Mouse (Mus musculus): ENCODE measurements around the gene Prkaa2.

The Prkaa2 gene

GRCm38 (mm10) chr4:105108641-105109198 lies 970 bp downstream of the Prkaa2 start:
- no peak for DNase-seq (ENCODE audit: low spot score)

DNA sequence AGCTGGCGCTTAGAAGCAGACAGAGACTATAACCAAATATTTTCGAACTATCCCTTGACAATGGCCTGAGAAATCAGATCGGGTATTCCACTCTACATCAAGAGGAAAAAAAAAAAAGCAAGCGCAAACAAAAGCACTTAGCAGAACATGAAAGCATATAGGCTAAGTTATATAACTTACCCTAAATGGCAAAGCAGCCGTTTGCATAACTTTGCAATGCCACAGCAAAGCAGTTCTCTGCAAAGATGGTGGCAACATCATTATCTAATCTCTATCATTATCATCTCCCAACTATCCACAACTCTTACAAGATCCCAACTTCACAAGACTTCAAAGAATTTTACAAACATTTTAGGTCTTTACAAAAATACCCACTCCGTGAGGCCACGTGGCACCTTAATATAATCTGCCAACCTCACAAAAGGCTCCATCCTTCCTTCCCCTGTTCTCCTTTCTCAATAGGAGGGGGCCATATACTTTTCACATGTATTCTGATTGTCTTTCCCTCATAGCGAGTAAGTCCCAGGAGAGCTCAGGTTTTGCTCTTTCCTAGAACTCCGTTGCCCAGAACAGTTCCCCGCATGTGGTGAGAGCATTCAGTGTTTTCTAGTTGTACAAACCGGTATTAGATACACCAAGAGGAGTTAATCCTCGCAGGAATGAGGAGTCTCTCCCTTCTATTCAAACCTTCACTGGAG lies 1.6 kb downstream of the Prkaa2 start:
- no peak for DNase-seq (ENCODE audit: low spot score)

GRCm38 (mm10) chr4:105104099-105104872 lies 5.4 kb downstream of the Prkaa2 start:
- DNase-seq (ENCODE audit: low spot score), result no peak

- no peak for DNase-seq (ENCODE audit: low spot score)
These were observed 8.4 kb downstream of the Prkaa2 start for GRCm38 (mm10) chr4:105101337-105101688.

- DNase-seq (ENCODE audit: low spot score), result no peak
These were observed 9.0 kb downstream of the Prkaa2 start for GRCm38 (mm10) chr4:105100508-105101336.

- DNase-seq (ENCODE audit: low spot score), result no peak
These were observed 11.0 kb downstream of the Prkaa2 start for GRCm38 (mm10) chr4:105098660-105099059.

DNA sequence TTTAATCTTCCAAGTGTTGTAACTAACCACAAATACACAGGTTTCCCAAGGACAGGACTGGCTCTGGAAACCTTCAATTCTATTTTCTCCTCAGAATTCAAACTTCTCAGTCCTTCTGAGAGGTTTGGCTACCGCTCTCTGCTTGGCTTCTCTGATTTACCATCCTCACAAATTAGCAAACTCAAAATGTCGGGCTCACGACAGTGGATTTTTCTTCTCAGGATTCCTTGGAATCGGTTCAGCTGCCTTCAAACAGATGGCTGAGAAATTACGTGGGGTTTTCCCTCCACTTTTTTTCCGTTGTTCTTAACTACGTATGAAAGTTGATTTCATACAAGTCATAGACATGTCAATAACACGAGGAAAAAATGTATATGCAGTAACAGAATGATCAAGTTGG lies 11.5 kb downstream of the Prkaa2 start:
- DNase-seq (ENCODE audit: low spot score), result no peak

- DNase-seq (ENCODE audit: low spot score), result no peak
These were observed 14.4 kb downstream of the Prkaa2 start for GRCm38 (mm10) chr4:105095316-105095715.

GRCm38 (mm10) chr4:105093951-105094350 lies 15.7 kb downstream of the Prkaa2 start:
- no peak for DNase-seq (ENCODE audit: low spot score)

DNA sequence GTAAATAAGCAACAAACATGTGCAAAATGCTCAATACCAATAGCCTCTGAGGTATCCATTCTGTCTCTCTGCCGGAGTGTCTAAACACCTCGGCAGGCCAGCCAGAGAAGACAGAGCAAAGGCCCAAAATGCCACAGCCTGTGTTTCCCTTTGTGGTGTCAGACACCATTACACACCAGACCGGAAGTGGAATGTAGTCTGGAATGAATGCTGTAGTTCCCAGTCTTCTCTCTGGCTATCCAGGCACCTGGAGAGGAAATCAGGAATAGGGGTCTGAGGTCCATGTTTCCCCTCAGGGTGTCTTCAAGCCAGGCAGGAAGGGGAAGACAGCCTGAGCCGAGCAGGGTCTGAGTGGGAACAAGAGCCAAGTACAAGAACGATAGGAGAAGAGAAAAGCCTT lies 19.3 kb downstream of the Prkaa2 start:
- DNase-seq (ENCODE audit: low spot score), result no peak

- no peak for DNase-seq (ENCODE audit: low spot score)
These were observed 20.3 kb downstream of the Prkaa2 start for GRCm38 (mm10) chr4:105089386-105089785.

DNA sequence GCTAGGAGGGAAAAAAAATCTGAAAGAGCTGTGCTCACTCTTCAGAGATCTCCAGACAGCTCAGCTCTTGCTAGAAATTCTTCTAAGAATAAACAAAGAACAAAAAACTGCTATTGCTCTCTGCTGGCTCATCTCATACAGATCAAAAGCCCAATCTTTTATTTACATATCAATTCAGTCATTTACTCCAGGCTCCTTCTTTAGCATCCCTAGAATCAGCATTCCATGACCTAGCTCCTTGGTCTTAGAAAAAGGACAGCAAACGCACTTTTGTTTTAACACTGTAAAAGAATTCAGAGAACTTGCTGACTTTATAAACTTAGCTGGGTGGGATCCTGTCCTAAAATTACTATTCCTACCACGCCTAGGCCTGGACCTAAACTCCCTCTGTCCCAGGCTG lies 21.0 kb downstream of the Prkaa2 start:
- DNase-seq (ENCODE audit: low spot score), result no peak

DNA sequence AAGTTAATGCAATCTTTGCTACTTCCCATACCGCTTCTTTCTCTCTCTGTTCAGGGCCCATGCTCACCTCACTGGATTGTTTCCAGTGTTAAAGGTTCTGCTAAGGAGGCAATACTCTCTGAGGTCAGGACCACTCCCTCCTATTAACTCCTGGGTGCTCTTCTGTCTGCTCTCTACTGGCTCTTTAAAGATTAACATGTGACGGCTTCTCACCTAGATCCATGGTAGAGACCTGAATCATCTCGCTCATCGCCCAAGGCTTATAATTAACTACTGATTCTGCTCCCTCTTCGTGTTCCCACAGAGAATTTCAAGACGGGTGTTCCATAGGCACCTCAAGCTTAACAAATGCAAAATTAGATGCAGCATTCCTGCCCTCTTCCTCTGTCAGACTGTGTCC lies 33.5 kb downstream of the Prkaa2 start:
- DNase-seq (ENCODE audit: low spot score), result no peak

GRCm38 (mm10) chr4:105071761-105072427 lies 37.8 kb downstream of the Prkaa2 start:
- no peak for DNase-seq (ENCODE audit: low spot score)

DNA sequence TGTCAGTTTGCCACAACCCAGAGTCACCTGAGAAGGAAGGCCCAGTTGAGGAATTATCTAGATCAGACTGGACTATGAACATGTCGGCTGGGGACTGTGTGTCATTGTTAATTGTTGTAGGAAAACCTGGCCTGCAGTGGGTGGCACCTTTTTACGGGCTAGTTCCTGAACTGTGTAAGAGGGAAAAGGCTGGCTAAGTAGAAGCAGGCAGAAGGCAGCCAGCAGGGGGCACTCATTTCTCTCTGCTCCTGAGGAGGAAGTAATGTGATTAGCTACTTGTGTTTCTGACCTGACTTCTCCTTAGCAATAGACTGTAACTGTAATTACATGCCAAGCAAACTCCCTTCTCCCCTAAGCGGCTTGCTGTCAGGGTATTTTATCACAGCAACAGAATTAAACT lies 38.7 kb downstream of the Prkaa2 start:
- peak; percentile 45 for DNase-seq (ENCODE audit: low spot score)

GRCm38 (mm10) chr4:105051291-105051690 lies 58.4 kb downstream of the Prkaa2 start:
- no peak for DNase-seq (ENCODE audit: low spot score)

DNA sequence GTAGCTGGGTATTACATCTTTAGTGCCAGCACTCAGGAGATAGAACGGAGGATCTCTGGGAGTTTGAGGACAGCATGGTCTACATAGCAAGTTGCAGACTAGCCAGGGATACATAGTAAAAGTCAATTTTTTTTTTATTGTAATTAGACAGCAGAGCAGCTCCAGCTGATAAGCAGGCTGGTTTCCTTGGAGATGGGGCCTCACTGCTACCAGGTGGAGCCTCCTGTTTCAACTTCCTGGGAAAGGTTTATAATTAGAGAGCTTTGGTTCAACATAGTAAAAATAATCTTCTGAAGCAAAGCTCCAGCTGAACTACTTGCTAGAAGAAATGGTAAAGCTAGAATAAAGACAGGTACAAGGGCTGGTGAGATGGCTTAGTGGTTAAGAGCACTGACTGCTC lies 59.6 kb downstream of the Prkaa2 start:
- DNase-seq (ENCODE audit: low spot score), result no peak

DNA sequence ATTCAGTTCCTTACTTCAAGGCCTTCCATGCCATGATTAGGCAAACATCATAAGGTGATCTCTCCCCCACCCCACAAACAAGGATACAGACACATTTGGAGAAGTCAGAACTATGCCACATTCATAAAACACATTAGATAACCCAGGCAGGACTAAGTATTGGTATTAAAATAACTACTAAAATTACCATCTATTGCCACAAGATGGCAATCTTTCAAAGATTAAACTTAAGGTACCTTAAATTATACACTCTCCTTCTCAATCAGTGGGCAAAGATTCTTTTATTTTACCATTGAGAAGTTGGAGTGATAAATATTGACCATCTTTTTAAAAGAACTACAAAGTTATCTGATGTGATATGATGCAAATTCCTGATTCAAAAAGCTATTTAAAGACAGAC lies 75.4 kb downstream of the Prkaa2 start:
- DNase-seq (ENCODE audit: low spot score), result no peak

GRCm38 (mm10) chr4:105033153-105033552 lies 76.5 kb downstream of the Prkaa2 start:
- DNase-seq (ENCODE audit: low spot score), result no peak

DNA sequence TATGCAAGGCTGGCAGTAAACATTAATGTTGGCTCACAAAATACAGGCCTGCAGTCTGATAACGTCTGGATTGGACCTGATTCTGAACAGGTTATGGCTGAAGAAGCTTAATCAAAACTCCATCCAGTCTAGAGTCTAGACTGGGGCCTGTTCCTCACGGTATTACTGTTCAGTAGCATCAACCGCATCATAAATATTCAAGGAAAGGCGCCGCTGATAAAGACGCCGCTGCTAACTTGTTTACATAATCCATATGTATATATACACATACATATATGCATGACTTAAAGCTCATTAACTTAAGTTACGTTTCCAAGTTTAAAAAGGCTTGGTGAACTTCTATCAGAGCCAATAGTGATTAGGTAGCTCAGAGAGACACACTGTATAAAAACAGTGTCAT lies 78.6 kb downstream of the Prkaa2 start:
- no peak for DNase-seq (ENCODE audit: low spot score)

DNA sequence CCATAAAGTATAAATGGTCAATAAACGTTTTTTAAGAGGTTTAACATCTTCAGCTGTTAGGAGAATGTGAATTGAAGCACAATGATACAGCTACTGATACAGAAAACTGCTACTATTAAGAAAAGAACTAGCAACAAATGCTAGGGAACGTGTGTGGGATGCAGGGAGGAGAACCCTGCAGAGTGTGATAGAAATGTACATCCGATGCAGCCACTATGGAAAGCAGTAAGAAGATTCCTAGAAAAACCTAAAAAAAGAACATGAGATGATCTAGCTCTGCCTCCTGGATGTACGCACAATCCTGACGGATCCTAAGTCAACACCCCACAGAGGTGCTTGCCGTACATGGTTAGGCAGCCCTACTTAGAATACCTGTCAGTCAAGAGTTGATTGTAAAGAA lies 82.4 kb downstream of the Prkaa2 start:
- DNase-seq (ENCODE audit: low spot score), result no peak

DNA sequence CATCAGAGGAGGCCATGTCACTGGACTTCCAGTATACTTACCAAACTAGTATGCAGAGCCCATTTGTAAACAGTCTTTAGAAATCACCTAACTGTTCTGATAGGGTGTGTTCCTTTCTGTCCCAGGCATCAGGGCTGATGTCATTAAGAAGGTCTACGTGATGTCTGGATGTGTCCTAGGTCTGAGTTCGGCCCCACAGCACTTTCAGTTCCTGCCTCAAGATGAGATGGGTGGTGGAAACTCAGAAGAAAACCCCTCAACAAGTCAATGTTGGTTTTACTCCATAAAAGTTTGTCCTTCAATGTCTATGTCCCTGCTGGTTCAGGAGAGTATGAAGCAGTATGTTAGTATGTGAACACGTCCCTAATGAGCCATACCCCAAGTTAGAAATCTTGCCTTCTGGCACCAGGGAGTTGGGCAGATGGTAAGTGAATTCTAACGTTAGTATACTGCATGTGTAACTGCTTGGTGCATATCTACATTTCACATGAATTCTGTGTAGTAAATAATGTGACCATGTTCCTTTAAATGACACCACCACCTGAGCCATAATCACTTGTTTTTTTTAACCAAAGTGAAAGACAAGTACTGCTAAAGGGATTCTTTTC lies 93.6 kb downstream of the Prkaa2 start:
- DNase-seq (ENCODE audit: low spot score), result no peak
